Mouse (Mus musculus): Measurements from ENCODE around the gene Troap. TPM values are rescaled to one million over a fixed set of nuclear protein-coding genes. Genes with fewer than 3 reads are reported as not detected.

Troap gene
- 19.7 and 27.2 TPM in 2 replicates for polyA plus RNA-seq (2014; fragmentation: Nextera tagmentation; extraction: Ambion mirVana)

DNA sequence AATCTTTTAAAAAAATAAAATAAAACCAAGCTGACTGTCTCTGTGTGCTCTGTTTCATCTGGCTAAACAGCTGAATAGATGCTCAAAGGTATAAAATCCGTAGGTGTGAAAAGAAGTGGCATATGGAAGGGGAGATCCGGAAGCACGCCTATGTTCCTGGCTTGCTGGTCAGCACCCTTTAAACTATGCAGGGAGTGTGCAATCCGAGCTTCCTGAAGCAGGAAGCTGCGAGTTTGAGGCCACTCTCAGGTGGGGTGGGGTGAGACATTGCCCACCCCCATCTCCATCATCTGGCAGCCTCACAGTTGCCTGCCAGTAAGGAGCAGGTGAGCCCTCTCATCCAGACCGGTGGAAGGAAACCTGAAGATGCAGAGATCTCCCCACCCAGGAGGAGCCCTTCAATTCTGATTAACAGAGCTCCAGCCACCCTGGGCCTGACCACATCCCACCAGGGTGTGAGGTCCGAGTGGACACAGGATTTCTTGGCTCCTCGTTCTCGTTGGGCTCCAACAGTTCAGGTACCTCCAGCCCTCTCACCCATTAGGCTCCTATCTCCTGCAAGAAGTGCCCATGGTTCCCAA, at the start of gene Troap:
Gene Troap (plus strand): TSS at position 557 of the 581 bp plus-strand sequence.
- ATAC-seq (ENCODE audit: low FRiP score), result peak; percentile 62

DNA sequence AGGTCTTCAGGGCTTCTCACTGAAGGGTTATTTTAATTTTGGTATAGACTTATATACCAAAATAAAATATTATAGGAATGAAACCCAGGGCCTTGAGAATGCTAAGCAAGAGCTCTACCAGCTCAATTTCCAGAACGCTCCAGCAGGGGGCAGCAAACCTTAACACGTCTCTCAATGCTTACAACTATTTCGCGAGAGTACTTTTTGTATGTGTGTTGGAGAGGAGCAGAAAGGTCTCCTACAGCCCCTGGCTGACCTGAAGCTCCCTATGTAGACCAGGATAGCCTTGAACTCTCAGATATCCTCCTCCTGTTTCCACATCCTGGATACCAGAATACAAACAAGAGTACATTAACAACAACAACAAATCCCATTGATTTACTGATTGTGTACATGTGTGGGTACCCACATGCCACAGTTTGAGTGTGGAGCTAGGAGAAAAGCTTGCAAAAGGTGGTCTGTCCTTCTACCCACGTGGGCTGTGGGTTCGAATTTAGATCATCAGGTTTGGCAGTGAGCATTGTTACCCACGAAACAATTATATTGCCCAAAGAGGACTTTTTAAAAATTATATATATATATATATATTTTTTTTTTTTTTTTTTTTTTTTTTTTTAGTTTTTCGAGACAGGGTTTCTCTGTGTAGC, 49.6 kb upstream of the Troap start:
- Histone ChIP-seq H3K27me3 (ENCODE audit: control insufficient read depth, insufficient read depth, low read length) (no peaks in the 10 kb centered on the region), H3K4me1 (ENCODE audit: control insufficient read depth, insufficient read depth, low read length) (peaks cover 6% of the 10 kb centered on the region), H3K4me2 (no peak overlapping the region), H3K9me3 (ENCODE audit: control insufficient read depth, low read length) (peaks cover 2% of the 10 kb centered on the region; the same call in 1 of the 2 replicates), H3K4me3 (ENCODE audit: low read depth, low read length) (no peak overlapping the region), H3K36me3 (ENCODE audit: control insufficient read depth, insufficient read depth, low read length) (no peaks in the 10 kb centered on the region), H3K27ac (ENCODE audit: low read depth, low read length) (no peak overlapping the region), H3K9ac (ENCODE audit: low read length) (no peak overlapping the region)
- 21% methylated on average over 7 of the region's 8 CpGs for WGBS
- ATAC-seq (ENCODE audit: low FRiP score) (no peak), DNase-seq (ENCODE audit: low spot score, missing footprints) (peak; percentile 100)

More for the DNA sequence above, at the start of gene Troap:
- 26% methylated on average over 9 of the region's 9 CpGs for WGBS
- Histone ChIP-seq H3K9me3 (ENCODE audit: control insufficient read depth, low read length) (no peaks in the 10 kb centered on the region), H3K36me3 (ENCODE audit: control insufficient read depth, insufficient read depth, low read length) (peaks cover 8% of the 10 kb centered on the region), H3K9ac (ENCODE audit: low read length) (peak within 1 kb of the TSS; percentile 88), H3K27ac (ENCODE audit: low read depth, low read length) (peak within 1 kb of the TSS; percentile 92), H3K4me2 (peak within 1 kb of the TSS; percentile 72), H3K4me1 (ENCODE audit: control insufficient read depth, insufficient read depth, low read length) (peaks cover 13% of the 10 kb centered on the region), H3K4me3 (ENCODE audit: low read depth, low read length) (peak within 1 kb of the TSS; percentile 67), H3K27me3 (ENCODE audit: control insufficient read depth, insufficient read depth, low read length) (no peaks in the 10 kb centered on the region)
- no peak for DNase-seq (ENCODE audit: low spot score, missing footprints)

DNA sequence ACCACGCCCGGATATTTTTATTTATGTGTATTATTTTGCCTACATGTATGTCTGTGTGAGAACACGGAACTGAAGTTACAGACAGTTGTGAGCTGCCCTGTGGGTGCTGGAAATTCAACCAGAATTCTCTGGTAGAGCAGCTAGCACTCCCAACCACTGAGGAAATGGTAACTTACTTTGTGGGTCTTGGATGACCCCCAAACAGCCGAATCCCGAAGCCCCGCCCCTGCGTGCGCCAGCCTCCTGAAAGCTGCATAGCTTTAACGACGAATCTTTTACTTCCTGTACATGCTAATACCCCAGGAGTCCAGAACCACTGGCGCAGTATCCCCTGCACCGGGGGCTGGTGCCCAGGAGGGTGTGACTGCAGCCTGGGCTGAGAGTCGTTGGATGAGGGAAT, 49.0 kb upstream of the Troap start:
- Histone ChIP-seq H3K4me1 (ENCODE audit: control insufficient read depth, insufficient read depth, low read length) (peaks cover 9% of the 10 kb centered on the region), H3K27me3 (ENCODE audit: control insufficient read depth, insufficient read depth, low read length) (peaks cover 1% of the 10 kb centered on the region), H3K36me3 (ENCODE audit: control insufficient read depth, insufficient read depth, low read length) (no peaks in the 10 kb centered on the region), H3K9me3 (ENCODE audit: control insufficient read depth, low read length) (peaks cover 2% of the 10 kb centered on the region; the same call in 1 of the 2 replicates), H3K27ac (ENCODE audit: low read depth, low read length) (no peak overlapping the region), H3K4me2 (no peak overlapping the region), H3K4me3 (ENCODE audit: low read depth, low read length) (no peak overlapping the region), H3K9ac (ENCODE audit: low read length) (no peak overlapping the region)
- WGBS, result 79% methylated on average over 13 of the region's 13 CpGs
- no peak for DNase-seq (ENCODE audit: low spot score, missing footprints)
- no peak for ATAC-seq (ENCODE audit: low FRiP score)

DNA sequence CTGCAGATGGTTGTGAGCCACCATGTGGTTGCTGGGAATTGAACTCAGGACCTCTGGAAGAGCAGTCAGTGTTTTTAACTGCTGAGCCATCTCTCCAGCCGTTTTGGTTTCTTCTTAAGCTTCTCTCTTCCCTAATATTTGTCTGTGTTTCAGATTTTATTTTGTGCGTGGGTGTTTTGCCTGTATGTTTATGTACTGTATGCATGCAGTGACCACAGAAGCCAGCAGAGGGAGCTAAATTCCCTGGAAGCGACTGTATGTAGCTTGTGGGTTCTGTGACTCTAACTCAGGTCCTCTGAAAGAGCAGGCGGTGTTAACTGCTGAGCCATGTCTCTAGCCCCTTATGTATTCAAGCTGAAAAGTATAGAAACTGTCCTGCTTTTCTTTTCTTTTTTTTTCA, 48.1 kb upstream of the Troap start:
- H3K27me3 ChIP-seq (ENCODE audit: control insufficient read depth, insufficient read depth, low read length), result peaks cover 5% of the 10 kb centered on the region
- H3K4me3 ChIP-seq (ENCODE audit: low read depth, low read length), result no peak overlapping the region
- 63% methylated on average over 4 of the region's 4 CpGs for WGBS
- peaks cover 9% of the 10 kb centered on the region for H3K4me1 ChIP-seq (ENCODE audit: control insufficient read depth, insufficient read depth, low read length)
- no peak overlapping the region for H3K27ac ChIP-seq (ENCODE audit: low read depth, low read length)
- no peak overlapping the region for H3K4me2 ChIP-seq
- ATAC-seq (ENCODE audit: low FRiP score) (no peak), DNase-seq (ENCODE audit: low spot score, missing footprints) (no peak)
- H3K9me3 ChIP-seq (ENCODE audit: control insufficient read depth, low read length), result peaks cover 1% of the 10 kb centered on the region; the same call in 1 of the 2 replicates
- no peak overlapping the region for H3K9ac ChIP-seq (ENCODE audit: low read length)
- H3K36me3 ChIP-seq (ENCODE audit: control insufficient read depth, insufficient read depth, low read length), result no peaks in the 10 kb centered on the region

DNA sequence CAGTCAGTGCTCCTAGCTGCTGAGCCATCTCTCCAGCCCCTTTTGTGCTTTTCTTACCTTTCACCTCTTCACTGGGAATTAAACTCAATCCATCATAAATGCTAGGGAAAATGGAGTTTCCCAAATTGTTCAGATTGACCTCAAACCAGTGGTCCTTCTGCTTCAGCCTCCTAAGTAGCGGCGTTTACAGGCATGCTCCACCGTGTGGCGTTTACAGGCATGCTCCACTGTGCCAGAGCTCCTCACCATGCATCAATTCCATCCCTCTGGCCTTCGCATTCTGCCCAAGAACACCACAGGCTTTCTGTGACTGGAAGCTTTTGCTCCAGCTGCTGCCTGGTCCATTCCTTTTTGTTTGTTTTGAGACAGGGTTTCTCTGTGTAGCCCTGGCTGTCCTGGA, 47.3 kb upstream of the Troap start:
- H3K27me3 ChIP-seq (ENCODE audit: control insufficient read depth, insufficient read depth, low read length), result peaks cover 5% of the 10 kb centered on the region
- H3K9ac ChIP-seq (ENCODE audit: low read length), result no peak overlapping the region
- peaks cover 9% of the 10 kb centered on the region for H3K4me1 ChIP-seq (ENCODE audit: control insufficient read depth, insufficient read depth, low read length)
- DNase-seq (ENCODE audit: low spot score, missing footprints) (no peak), ATAC-seq (ENCODE audit: low FRiP score) (no peak)
- H3K9me3 ChIP-seq (ENCODE audit: control insufficient read depth, low read length), result no peaks in the 10 kb centered on the region
- 83% methylated on average over 5 of the region's 5 CpGs for WGBS
- no peak overlapping the region for H3K4me2 ChIP-seq
- H3K27ac ChIP-seq (ENCODE audit: low read depth, low read length), result no peak overlapping the region
- no peaks in the 10 kb centered on the region for H3K36me3 ChIP-seq (ENCODE audit: control insufficient read depth, insufficient read depth, low read length)
- H3K4me3 ChIP-seq (ENCODE audit: low read depth, low read length), result no peak overlapping the region

DNA sequence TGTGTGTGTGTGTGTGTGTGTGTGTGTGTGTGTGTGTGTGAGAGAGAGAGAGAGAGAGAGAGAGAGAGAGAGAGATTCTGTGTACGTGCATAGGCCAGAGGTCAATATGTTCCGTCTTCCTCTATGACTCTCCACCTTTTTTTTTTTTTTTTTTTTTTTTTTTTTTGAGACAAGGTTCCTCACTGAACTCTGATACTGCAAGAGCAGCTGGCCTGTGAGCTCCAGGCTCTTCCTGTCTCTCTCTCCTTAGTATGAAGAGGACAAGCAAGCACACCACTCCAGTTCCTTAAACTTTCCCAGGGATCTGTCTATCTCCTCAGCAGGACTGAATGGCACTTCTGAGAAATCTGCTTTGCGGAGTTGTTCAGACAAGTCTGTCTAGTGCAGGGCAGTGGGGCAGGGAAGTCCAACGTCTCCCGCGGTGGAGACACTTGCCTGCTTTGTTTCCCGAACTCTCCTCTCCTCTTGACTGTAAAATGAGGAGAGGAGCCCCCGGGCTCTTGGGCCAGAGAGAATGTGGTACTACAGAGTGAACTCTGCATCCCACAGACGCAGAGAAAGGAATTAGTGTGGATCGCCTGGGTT, 45.4 kb upstream of the Troap start:
- Histone ChIP-seq H3K4me1 (ENCODE audit: control insufficient read depth, insufficient read depth, low read length) (peaks cover 11% of the 10 kb centered on the region), H3K36me3 (ENCODE audit: control insufficient read depth, insufficient read depth, low read length) (no peaks in the 10 kb centered on the region), H3K9me3 (ENCODE audit: control insufficient read depth, low read length) (no peaks in the 10 kb centered on the region), H3K27ac (ENCODE audit: low read depth, low read length) (0 out of 2 replicates have a peak overlapping the region, but pooled peaks have one; percentile 17), H3K4me3 (ENCODE audit: low read depth, low read length) (peak overlapping the region; percentile 52), H3K27me3 (ENCODE audit: control insufficient read depth, insufficient read depth, low read length) (peaks cover 5% of the 10 kb centered on the region), H3K9ac (ENCODE audit: low read length) (peak overlapping the region; percentile 72), H3K4me2 (peak overlapping the region; percentile 77)
- ATAC-seq (ENCODE audit: low FRiP score) (no peak), DNase-seq (ENCODE audit: low spot score, missing footprints) (peak; percentile 90)
- WGBS, result 6% methylated on average over 10 of the region's 10 CpGs

DNA sequence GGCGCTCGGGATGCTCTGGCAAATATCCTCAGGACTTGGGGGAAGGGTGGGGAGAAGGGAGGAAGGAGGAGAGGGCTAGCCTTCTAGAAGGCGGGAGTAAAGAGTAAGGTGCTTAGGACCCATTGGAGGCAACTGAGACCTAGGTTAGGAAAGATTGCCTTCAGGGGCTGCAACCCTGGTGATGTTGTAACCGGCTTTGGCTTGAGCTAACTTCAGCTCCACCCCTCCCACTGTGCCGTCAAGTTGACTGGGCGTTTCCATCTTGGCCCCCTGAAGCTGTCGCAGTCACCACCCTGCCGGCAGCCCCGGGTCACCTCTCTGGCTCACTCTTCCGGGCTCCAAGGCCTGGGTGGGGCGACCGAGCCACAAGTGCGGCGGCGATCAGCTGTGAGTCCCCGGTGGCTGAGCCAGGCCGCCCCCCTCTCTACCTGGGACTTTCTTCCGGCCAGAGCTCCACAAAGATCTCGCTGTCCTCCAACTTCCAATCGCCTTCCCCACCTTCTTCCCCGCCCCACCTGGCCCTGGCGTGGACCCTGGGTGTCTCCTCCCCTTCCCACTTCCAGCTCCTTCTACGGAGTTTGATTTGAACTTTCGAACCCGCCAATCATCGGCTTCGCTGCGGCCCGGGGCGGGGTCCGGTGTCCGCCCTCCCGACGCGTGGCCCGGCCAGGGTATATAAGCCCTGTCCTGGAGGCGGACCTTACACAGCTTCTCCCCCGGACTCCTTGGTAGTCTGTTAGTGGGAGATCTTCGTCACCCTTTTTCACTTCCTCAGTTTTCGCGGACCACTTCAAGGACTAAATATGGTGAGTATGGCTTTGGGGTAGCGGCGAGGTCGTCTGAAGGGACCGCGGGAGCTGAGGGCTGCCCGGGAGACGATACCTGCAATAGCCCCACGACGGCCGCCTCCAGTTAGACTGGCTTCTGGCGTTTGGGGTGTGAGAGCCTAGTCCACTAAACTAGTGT, 44.5 kb upstream of the Troap start, which contains the start of gene Tuba1c:
Gene Tuba1c (plus strand): TSS at position 273 of the 966 bp plus-strand sequence.
- Histone ChIP-seq H3K4me3 (ENCODE audit: low read depth, low read length) (peak within 1 kb of the TSS; percentile 52), H3K27me3 (ENCODE audit: control insufficient read depth, insufficient read depth, low read length) (peaks cover 5% of the 10 kb centered on the region), H3K36me3 (ENCODE audit: control insufficient read depth, insufficient read depth, low read length) (no peaks in the 10 kb centered on the region), H3K9me3 (ENCODE audit: control insufficient read depth, low read length) (no peaks in the 10 kb centered on the region), H3K4me2 (peak within 1 kb of the TSS; percentile 77), H3K9ac (ENCODE audit: low read length) (peak within 1 kb of the TSS; percentile 72), H3K4me1 (ENCODE audit: control insufficient read depth, insufficient read depth, low read length) (peaks cover 11% of the 10 kb centered on the region), H3K27ac (ENCODE audit: low read depth, low read length) (0 out of 2 replicates have a peak within 1 kb of the TSS, but pooled peaks have one; percentile 17)
- WGBS, result under 1% methylated on average over 52 of the region's 52 CpGs
- ATAC-seq (ENCODE audit: low FRiP score), result peak; percentile 91
- peak; percentile 97 for DNase-seq (ENCODE audit: low spot score, missing footprints)

DNA sequence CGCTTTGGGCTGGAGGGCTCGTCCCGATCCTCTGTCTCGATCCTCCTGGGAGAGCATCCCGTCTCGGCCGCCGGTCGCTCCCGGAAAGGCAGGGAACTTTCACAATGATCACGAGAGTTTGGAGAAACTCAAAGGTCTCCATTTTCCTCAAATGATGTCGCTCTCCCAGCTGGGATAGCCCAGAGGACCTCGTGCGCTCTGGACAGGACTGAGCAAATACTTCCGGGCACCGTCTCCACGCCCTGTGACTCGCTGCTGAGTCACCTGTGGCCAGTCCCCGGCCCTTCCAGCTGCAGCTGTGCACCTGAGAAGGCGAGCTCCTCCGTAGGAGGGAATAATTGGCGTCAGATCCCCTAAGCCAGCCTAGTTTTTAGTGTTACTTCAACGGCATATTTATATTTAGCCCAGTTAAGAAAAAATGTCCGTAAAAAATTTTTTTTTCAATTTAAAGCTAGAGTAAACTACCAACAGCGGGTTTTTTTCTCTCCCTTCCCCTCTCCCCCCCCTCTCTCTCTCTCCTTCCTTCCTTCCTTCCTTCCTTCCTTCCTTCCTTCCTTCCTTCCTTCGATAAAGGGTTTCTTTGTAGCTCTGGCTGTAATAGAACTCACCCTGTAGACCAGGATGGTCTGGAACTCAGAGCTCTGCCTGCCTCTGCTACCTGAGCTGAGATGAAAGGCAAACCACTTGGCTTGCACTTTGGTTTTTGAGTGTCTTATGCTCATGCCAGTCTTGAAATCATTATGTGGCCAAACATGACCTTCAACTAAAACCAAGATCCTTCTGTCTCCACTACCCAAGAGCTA, 43.6 kb upstream of the Troap start:
- Histone ChIP-seq H3K4me1 (ENCODE audit: control insufficient read depth, insufficient read depth, low read length) (peaks cover 11% of the 10 kb centered on the region), H3K27ac (ENCODE audit: low read depth, low read length) (no peak overlapping the region), H3K9me3 (ENCODE audit: control insufficient read depth, low read length) (no peaks in the 10 kb centered on the region), H3K27me3 (ENCODE audit: control insufficient read depth, insufficient read depth, low read length) (peaks cover 5% of the 10 kb centered on the region), H3K4me2 (peak overlapping the region; percentile 77), H3K4me3 (ENCODE audit: low read depth, low read length) (peak overlapping the region; percentile 52), H3K9ac (ENCODE audit: low read length) (peak overlapping the region; percentile 72), H3K36me3 (ENCODE audit: control insufficient read depth, insufficient read depth, low read length) (no peaks in the 10 kb centered on the region)
- ATAC-seq (ENCODE audit: low FRiP score), result 0 out of 2 replicates have a peak, but pooled peaks have one; percentile 41
- WGBS, result 18% methylated on average over 26 of the region's 26 CpGs
- peak; percentile 94 for DNase-seq (ENCODE audit: low spot score, missing footprints)
